Mouse (Mus musculus) activated CD4-positive, CD25-positive, alpha-beta regulatory T cell (primary cell): ENCODE measurements around the gene Grap. TPM values are rescaled to one million over a fixed set of nuclear protein-coding genes. Genes with fewer than 3 reads are reported as not detected.

Source experiments
- polyA plus RNA-seq, 2 experiments: library from polyadenylated mRNA; unstranded; fragments of 100-300 nt; shearing (Covaris generic); gene quantifications; one replicate each; pipeline ENCODE4 v1.2.1; 2017

Gene Grap
- 100 to 1,000 TPM; 260 to 350 TPM for polyA plus RNA-seq

DNA sequence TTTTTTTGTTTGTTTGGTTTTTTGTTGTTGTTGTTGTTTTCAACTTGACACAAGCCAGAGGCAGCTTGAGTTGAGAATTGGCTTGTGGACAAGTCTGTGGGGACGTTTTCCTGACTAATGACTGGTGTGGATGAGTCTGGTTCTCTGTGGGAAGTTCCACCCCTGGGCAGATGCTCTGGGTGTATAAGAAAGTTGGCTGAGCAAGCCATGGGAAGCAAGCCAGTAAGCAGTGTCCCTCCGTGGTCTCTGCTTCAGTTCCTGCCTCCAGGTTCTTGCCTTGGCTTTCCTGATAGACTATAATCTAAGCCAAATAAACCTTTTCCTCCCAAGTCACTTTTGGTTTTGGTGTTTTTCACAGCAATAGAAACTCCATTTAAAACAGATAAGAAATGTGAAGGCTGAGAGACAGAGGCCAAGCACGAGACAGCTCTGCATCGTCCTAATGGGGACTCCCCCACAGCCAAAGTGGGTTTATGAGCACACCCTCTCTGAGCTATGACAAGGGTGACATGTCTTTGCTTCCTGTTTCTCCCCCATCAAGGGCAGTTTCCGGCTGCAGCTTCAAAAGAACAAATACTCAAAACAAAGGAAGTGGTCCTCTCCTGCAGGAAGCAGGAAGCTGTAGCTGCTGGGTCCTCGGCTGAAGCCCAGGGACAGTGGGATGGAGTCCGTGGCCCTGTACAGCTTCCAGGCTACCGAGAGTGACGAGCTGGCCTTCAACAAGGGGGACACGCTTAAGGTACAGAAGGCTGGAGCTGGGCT is at the start of gene Grap:
TSS of gene Grap (plus strand) at position 580 of the 762 bp plus-strand sequence.

DNA sequence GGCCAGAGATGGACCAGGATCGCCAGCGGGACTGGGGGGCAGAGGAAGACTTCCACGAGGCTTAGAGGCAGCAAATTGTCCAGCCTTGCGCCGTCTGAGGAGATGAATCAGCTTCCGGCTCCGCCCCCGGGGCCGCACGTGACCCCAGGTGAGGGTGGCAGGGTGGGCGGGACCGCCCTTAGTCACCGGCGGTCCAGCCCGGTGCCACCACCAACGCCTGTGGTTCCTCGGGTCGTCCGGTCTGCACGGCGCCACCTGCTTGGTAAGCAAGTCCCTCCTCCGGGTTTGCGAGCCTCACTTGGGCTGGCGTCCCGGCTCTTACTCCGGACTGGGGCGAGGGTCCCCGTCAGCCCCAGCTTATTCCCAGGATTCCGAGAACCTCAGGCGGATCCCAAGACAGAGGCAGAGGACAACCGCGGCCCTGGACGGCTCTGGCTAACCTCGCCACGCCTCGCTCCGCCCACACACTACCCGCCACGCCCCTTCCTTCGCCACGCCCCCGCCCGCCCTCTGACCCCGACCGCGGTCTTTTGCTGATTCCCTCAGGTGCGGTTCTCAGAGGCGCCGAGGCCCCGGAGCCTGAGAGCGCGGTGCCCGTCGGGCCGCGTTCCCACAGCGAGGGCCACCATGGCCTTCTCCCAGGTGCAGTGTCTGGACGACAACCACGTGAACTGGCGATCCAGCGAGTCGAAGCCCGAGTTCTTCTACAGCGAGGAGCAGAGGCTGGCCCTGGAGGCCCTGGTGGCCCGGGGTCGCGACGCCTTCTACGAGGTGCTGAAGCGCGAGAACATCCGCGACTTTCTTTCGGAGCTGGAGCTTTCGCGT is 31.1 kb downstream of the Grap start, which contains the start of gene Fam83g:
TSS of gene Fam83g (plus strand) at position 185 of the 825 bp plus-strand sequence.

DNA sequence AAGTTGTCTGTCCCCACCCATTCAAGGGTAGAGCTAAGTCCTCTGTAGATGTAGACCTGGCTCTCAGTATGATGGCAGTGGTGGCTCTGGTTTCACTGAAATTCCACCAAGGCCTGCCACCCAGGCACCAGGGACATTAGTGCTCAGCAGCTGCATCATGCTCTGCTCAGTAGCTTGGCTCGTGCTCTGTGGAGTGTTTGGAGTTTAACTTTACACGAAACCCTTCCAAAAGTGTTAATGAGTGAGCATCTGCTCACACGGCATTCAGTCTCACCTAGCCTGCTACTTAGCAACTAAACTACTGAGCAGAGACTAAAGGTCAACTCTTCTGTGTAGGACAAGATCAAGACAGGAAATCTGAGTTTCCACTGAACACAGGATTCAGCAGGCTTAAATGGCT is 67.6 kb downstream of the Grap start, which contains the start of gene Slc5a10:
TSS of gene Slc5a10 (minus strand) at position 191 of the 400 bp plus-strand sequence.

Other genes with a start within 250 kb of the Grap start
- gene Rnf112, start 199.1 kb upstream of the Grap start, polyA plus RNA-seq: not detected
- gene Mfap4, start 167.8 kb upstream of the Grap start, polyA plus RNA-seq: not detected
- gene Mapk7, start 158.9 kb upstream of the Grap start, polyA plus RNA-seq: 10 to 100 TPM; 21.5 to 22.3 TPM
- 1 to 10 TPM; 2.0 to 2.8 TPM for gene B9d1, start 148.1 kb upstream of the Grap start, polyA plus RNA-seq
- under 1 TPM; 0.27 to 0.95 TPM for gene Epn2, start 73.6 kb upstream of the Grap start, polyA plus RNA-seq
- gene Fam83g, start 30.8 kb downstream of the Grap start, polyA plus RNA-seq: 1 to 10 TPM; 1.3 to 6.1 TPM
- under 1 TPM in 1 of 2 experiments, not detected in 1; 0.10 TPM for gene Slc5a10, start 67.6 kb downstream of the Grap start, polyA plus RNA-seq
- gene Prpsap2, start 108.8 kb downstream of the Grap start, polyA plus RNA-seq: 10 to 100 TPM; 23.3 to 32.2 TPM
- 10 to 100 TPM; 19.8 to 20.2 TPM for gene Ulk2, start 201.8 kb downstream of the Grap start, polyA plus RNA-seq